Mouse (Mus musculus) cerebellum, adult 2 months (tissue): ENCODE measurements around the gene Chdh.

Source experiments
- CTCF ChIP-seq: fragments of 200-500 bp; IDR thresholded peaks from 2 replicates; pipeline ENCODE4 v1.5.1; 2011; ENCODE audit warnings: low read depth, mild to moderate bottlenecking, control low read depth, low read length, moderate library complexity, borderline replicate concordance; ENCODE audit not compliant: insufficient read depth
- POLR2A ChIP-seq: fragments of 200-500 bp; IDR thresholded peaks from 2 replicates; pipeline ENCODE4 v1.6.1; 2011; ENCODE audit warnings: low read length, control low read depth, borderline replicate concordance; ENCODE audit not compliant: insufficient read depth

DNA sequence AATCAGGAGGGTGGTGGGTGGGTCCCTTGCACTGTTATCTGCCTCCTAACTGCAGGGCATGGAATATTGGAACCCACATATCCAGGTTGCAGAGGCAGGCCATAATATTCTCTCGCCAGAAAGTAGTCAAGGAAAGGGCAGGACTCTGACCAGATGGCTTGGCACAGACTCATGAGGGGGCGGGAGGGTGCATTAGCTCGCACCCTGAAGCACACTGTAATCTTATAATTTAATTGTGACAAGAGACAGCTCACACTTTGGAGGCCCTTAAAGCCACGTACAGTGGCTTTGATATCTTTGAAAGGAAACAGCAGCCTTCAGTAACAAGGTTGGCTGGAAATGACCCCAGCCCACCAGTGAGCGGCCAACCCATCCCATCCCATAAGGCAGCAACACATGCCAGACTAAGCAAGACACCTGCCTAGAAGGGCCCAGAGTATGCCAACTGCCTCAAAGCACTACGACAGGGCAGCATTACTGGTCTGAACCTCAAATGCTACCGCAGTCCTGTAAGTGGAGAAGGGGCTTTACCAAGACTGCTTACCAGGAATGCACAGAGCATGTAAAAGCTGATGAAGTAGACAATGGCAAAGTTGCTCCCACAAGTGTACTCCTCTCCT, 66.6 kb downstream of the Chdh start:
- no peak for TF ChIP-seq CTCF
- TF ChIP-seq POLR2A, result no peak
